Mouse (Mus musculus) cortical plate, adult 2 months (tissue): ENCODE results near the gene Prex1.

Source experiments
- CTCF ChIP-seq: fragments of 200-500 bp; IDR thresholded peaks from 2 replicates; pipeline ENCODE4 v1.5.1; 2011; ENCODE audit warnings: mild to moderate bottlenecking, control low read depth, low read length; ENCODE audit not compliant: insufficient read depth; ENCODE audit errors: extremely low read depth
- POLR2A ChIP-seq: fragments of 200-500 bp; IDR thresholded peaks from 2 replicates; pipeline ENCODE4 v1.6.1; 2011; ENCODE audit warnings: mild to moderate bottlenecking, low read length, control low read depth; ENCODE audit not compliant: insufficient read depth; ENCODE audit errors: extremely low read depth

DNA sequence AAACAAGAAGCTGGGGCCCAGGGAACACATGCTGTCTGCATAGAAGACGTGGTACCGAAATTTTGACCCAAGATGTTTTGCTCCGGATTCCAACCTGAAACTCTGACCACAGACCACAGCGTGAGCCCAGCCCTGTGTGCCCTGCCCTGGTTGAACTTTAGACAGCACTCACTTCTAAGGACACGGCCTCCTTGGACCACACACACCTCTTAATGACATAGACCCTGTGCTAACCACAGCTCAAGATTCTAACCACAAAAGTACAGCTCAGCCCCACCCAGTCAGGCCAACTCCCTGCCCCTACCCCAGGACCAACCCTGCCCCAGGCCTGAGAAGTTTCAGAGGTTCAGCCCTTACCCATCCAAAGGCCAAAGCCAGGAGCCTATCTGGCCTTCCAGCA is 103.4 kb downstream of the Prex1 start:
- TF ChIP-seq POLR2A, result no peak
- no peak for TF ChIP-seq CTCF
